Mouse (Mus musculus) left cerebral cortex, adult 2 months (tissue): Measurements from ENCODE around the gene Ptms. TPM values are rescaled to one million over a fixed set of nuclear protein-coding genes. Genes with fewer than 3 reads are reported as not detected.

Experiments used
- DNase-seq, 2 experiments: peaks; one replicate each; pipeline ENCODE4 v3.0.0; 2021 to 2022; ENCODE audit warnings: low spot score in 2 of 2, mixed read lengths in 1 of 2; ENCODE audit errors: extremely low spot score in 1 of 2
- H3K27ac ChIP-seq: fragments of 200-600 bp; 2 replicates; pipeline ENCODE4 v1.8.1; 2022
- H3K4me3 ChIP-seq: fragments of 200-600 bp; 2 replicates; pipeline ENCODE4 v1.8.1; 2022
- CTCF ChIP-seq: fragments of 200-600 bp; IDR thresholded peaks from 2 replicates; pipeline ENCODE4 v1.8.1; 2022; ENCODE audit warnings: antibody characterized with exemption, mild to moderate bottlenecking, moderate library complexity
- intact Hi-C: fragments of 180-260 bp; cut with DNase I; formaldehyde crosslinking; loops from one replicate; pipeline ENCODE4 v1.15.1; 2025
- total RNA-seq, 2 experiments: library from RNA; stranded (reverse); gene quantifications; 2 replicates each; pipeline ENCODE4 v1.2.3; 2021

Ptms gene
- total RNA-seq, 2 experiments from 2014 or later, result 845 to 926 TPM

GRCm38 (mm10) chr6:124881821-124882220 is 38.1 kb downstream of the Ptms start:
- no peak for DNase-seq
- H3K4me3 ChIP-seq, result no peak overlapping the region
- no peak for TF ChIP-seq CTCF
- intact Hi-C loops, result no loop called here
- no peak overlapping the region for H3K27ac ChIP-seq

GRCm38 (mm10) chr6:124879390-124879789 is 40.5 kb downstream of the Ptms start:
- no peak for DNase-seq
- no peak for TF ChIP-seq CTCF
- Histone ChIP-seq H3K27ac (no peak overlapping the region), H3K4me3 (no peak overlapping the region)
- intact Hi-C loops, result no loop called here

- no peak for DNase-seq
- intact Hi-C loops, result no loop called here
- TF ChIP-seq CTCF, result no peak
- no peak overlapping the region for H3K4me3 ChIP-seq
- H3K27ac ChIP-seq, result no peak overlapping the region
Observed at GRCm38 (mm10) chr6:124874348-124874747, 45.6 kb downstream of the Ptms start.

- intact Hi-C loops, result no loop called here
- TF ChIP-seq CTCF, result no peak
- no peak overlapping the region for H3K27ac ChIP-seq
- DNase-seq, result no peak
- no peak overlapping the region for H3K4me3 ChIP-seq
Observed at GRCm38 (mm10) chr6:124866560-124866959, 53.3 kb downstream of the Ptms start.

GRCm38 (mm10) chr6:124865766-124866362 is 54.0 kb downstream of the Ptms start:
- no peak overlapping the region for H3K4me3 ChIP-seq
- no peak for TF ChIP-seq CTCF
- intact Hi-C loops, result no loop called here
- no peak overlapping the region for H3K27ac ChIP-seq
- DNase-seq, result no peak

Other genes with a start within 250 kb of the Ptms start
- 10 to 100 TPM; 47.4 to 50.9 TPM for gene Emg1, start 207.9 kb downstream of the Ptms start, total RNA-seq
- 100 to 1,000 TPM; 115 to 120 TPM for gene Phb2, start 207.8 kb downstream of the Ptms start, total RNA-seq
- 1 to 10 TPM; 3.3 to 4.0 TPM for gene Ptpn6, start 181.4 kb downstream of the Ptms start, total RNA-seq
- 100 to 1,000 TPM; 298 to 309 TPM for gene Grcc10, start 178.7 kb downstream of the Ptms start, total RNA-seq
- not detected for gene Gm45234, start 164.1 kb downstream of the Ptms start, total RNA-seq
- 100 to 1,000 TPM; 170 to 181 TPM for gene Atn1, start 163.6 kb downstream of the Ptms start, total RNA-seq
- gene Eno2, start 150.4 kb downstream of the Ptms start, total RNA-seq, result 1,000 to 10,000 TPM; 1,064 to 1,067 TPM
- 1 to 10 TPM; 1.6 to 1.9 TPM for gene Lrrc23, start 140.4 kb downstream of the Ptms start, total RNA-seq
- 1 to 10 TPM; 4.4 to 5.4 TPM for gene Spsb2, start 111.4 kb downstream of the Ptms start, total RNA-seq
- 100 to 1,000 TPM; 734 to 769 TPM for gene Tpi1, start 105.8 kb downstream of the Ptms start, total RNA-seq
- 100 to 1,000 TPM; 184 to 190 TPM for gene Usp5, start 90.6 kb downstream of the Ptms start, total RNA-seq
- gene Cdca3, start 90.6 kb downstream of the Ptms start, total RNA-seq, result under 1 TPM; 0.63 to 0.66 TPM
- not detected for gene Gnb3, start 79.8 kb downstream of the Ptms start, total RNA-seq
- 10 to 100 TPM; 29.1 to 33.1 TPM for gene P3h3, start 62.4 kb downstream of the Ptms start, total RNA-seq
- 100 to 1,000 TPM; 231 to 248 TPM for gene Gpr162, start 56.1 kb downstream of the Ptms start, total RNA-seq
- 1 to 10 TPM; 2.0 to 4.6 TPM for gene Cd4, start 31.9 kb downstream of the Ptms start, total RNA-seq
- gene Lag3, start 8.4 kb downstream of the Ptms start, total RNA-seq, result 1 to 10 TPM; 2.1 to 3.1 TPM
- gene Mlf2, start 11.3 kb upstream of the Ptms start, total RNA-seq, result 100 to 1,000 TPM; 617 to 624 TPM
- 100 to 1,000 TPM; 148 to 156 TPM for gene Cops7a, start 45.4 kb upstream of the Ptms start, total RNA-seq
- 100 to 1,000 TPM; 176 to 191 TPM for gene Pianp, start 76.6 kb upstream of the Ptms start, total RNA-seq
- gene Zfp384, start 89.0 kb upstream of the Ptms start, total RNA-seq, result 10 to 100 TPM; 48.2 to 50.6 TPM
- 10 to 100 TPM; 49.5 to 56.6 TPM for gene Ing4, start 119.7 kb upstream of the Ptms start, total RNA-seq
- gene Acrbp, start 129.6 kb upstream of the Ptms start, total RNA-seq, result 10 to 100 TPM; 12.2 to 18.4 TPM
- under 1 TPM; 0.50 to 0.68 TPM for gene Lpar5, start 147.8 kb upstream of the Ptms start, total RNA-seq
- gene Chd4, start 175.9 kb upstream of the Ptms start, total RNA-seq, result 100 to 1,000 TPM; 166 to 171 TPM
- gene Nop2, start 211.8 kb upstream of the Ptms start, total RNA-seq, result 10 to 100 TPM; 28.1 to 32.1 TPM
- 10 to 100 TPM; 64.6 to 67.1 TPM for gene Iffo1, start 225.1 kb upstream of the Ptms start, total RNA-seq
- gene Gapdh, start 246.4 kb upstream of the Ptms start, total RNA-seq, result 1,000 to 10,000 TPM; 2,312 to 2,314 TPM